Mouse (Mus musculus) regulatory T cell (primary cell): Measurements from ENCODE around the gene Olfr912.

Experiments
- in situ Hi-C: fragments of 300-600 bp; cut with MboI, MseI; formaldehyde crosslinking; loops from one replicate; pipeline ENCODE4 v1.15.1; 2025; ENCODE audit warnings: high pct_unique_total_duplicates

Gene Olfr912

GRCm38 (mm10) chr9:38579878-38580277 lies at the start of gene Olfr912:
Gene Olfr912, plus strand, starts transcription at chr9:38580178.
- in situ Hi-C loops = no loop called here

DNA sequence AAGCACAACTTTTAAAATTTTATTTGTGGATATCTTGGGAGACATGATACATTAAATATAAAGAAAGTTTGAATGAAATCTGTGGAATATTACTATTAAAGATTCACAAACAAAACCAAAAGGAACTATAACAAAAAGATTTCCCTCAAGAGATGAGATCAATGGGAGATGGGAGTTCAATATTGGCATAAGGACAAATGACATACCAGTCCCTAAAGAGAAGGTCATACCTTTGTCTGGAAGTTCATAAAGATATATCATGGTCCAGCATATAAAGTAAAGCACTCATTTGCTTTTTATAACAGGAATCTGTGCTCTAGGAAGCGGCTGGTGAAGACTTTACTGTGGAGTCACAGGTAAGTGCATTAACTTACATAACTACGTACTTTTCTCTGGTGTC lies 42.4 kb upstream of the Olfr912 start, which contains the start of gene Olfr910:
Olfr910 (plus strand) TSS at position 301 of the 400 bp plus-strand sequence.
- in situ Hi-C loops = loop anchor here (10.0 kb wide), 1 partner anchor 1623 kb away; no protein-coding TSS in a partner anchor

DNA sequence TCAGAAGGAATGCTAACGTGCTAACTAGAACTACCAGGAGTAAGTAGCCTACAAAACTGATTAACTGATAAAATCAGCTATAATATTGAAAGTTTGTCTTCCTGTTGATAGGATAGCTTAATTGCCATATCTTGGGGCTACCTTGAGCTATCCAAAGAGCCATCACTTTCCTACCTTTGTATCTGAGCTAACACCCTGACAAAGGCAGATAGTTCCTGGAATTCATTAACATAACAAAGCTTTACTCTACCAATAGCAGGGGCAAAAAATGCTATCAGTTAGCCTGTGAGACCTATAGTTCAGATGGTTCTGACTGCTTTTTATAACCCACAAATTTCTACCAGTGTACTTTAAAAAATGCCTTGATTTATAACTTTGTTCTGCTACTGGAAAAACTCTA lies 11.1 kb downstream of the Olfr912 start:
- in situ Hi-C loops = no loop called here

DNA sequence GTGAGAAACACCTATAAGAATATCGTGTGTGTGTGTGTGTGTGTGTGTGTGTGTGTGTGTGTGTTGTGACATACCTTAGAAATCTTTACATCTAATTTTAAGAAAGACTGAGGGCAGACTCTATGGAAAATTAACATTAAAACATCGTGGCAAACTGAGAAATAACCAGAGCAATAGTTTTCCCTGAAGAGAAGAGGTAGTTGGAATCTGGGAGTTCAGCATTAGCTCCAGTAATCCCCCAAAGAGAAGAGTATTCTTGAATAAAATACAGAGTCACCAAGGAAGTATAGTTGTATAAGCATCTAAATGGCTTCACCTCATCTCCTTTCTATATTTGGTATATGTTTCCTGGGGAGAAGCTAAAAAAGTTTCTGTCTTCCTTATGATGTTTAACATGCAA lies 12.5 kb downstream of the Olfr912 start, which contains the start of gene Olfr913:
Olfr913 (plus strand) TSS at position 301 of the 400 bp plus-strand sequence.
- in situ Hi-C loops = no loop called here

DNA sequence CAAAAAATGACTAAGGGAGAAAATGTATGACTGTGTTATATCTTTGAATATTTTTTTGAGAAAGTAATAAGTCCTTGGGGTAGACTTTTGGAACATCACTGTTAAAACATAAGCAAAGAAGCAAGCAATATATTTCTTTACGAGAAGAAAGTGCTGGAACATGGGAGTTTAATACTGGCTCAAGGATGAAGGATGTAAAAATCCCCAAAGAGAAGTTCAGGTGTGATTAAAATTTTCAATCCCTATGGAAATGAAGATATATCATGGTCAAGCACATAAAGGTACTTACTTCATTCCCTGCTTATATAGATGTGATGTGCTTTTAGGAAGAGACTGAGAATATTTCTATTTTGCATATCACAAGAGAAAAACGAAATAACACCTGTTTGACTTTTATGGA lies 24.8 kb downstream of the Olfr912 start, which contains the start of gene Olfr914:
Olfr914 (plus strand) TSS at position 301 of the 400 bp plus-strand sequence.
- in situ Hi-C loops = no loop called here

GRCm38 (mm10) chr9:38632406-38632805 lies 52.4 kb downstream of the Olfr912 start:
- in situ Hi-C loops = no loop called here
